Mouse (Mus musculus): ENCODE results near the gene Fmnl2. TPM values are rescaled to one million over a fixed set of nuclear protein-coding genes. Genes with fewer than 3 reads are reported as not detected.

The Fmnl2 gene
- polyA plus RNA-seq, 1 experiment from 2014 or later, result 10.2 TPM

GRCm38 (mm10) chr2:52927858-52928301, 70.2 kb downstream of the Fmnl2 start:
- no peaks in the 10 kb centered on the region for H3K27me3 ChIP-seq (replicated peaks)
- H3K4me3 ChIP-seq, result no peak overlapping the region
- H3K36me3 ChIP-seq (replicated peaks), result no peaks in the 10 kb centered on the region
- 35% methylated on average over 10 of the region's 10 CpGs for WGBS
- no peak overlapping the region for H3K4me2 ChIP-seq
- peak; percentile 31; the same call in 1 of the 2 replicates for ATAC-seq (replicated peaks)
- H3K9ac ChIP-seq, result no peak overlapping the region
- H3K9me3 ChIP-seq, result no peaks in the 10 kb centered on the region
- H3K27ac ChIP-seq, result peak overlapping the region; percentile 43; the same call in 1 of the 2 replicates
- peaks cover 18% of the 10 kb centered on the region for H3K4me1 ChIP-seq

DNA sequence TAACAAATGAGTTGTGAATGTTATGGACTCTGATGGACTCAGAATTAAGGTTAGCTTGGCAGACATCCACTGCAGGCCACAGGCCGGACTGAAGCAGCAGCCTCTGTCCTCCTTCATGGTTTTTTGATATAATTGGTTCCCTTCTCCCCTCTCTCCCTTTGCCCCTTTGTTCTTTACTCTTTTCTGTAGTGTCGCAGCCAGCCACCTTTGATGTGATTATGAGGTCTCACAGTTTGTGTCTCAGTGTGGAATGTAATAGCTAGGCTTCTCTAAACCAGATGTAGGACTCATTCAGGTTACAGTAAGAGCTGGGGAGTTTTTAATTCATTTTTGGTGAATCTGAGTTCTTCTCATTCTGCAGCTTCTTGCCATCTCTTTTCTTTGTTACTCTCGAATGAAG, 70.7 kb downstream of the Fmnl2 start:
- 0 out of 2 replicates have a peak, but pooled peaks have one; percentile 12 for ATAC-seq (replicated peaks)
- Histone ChIP-seq H3K27ac (peak overlapping the region; percentile 43; the same call in 1 of the 2 replicates), H3K4me1 (peaks cover 18% of the 10 kb centered on the region), H3K9ac (no peak overlapping the region), H3K36me3 (replicated peaks) (no peaks in the 10 kb centered on the region), H3K27me3 (replicated peaks) (no peaks in the 10 kb centered on the region), H3K4me2 (no peak overlapping the region), H3K9me3 (no peaks in the 10 kb centered on the region), H3K4me3 (no peak overlapping the region)
- 33% methylated on average over 3 of the region's 3 CpGs for WGBS

DNA sequence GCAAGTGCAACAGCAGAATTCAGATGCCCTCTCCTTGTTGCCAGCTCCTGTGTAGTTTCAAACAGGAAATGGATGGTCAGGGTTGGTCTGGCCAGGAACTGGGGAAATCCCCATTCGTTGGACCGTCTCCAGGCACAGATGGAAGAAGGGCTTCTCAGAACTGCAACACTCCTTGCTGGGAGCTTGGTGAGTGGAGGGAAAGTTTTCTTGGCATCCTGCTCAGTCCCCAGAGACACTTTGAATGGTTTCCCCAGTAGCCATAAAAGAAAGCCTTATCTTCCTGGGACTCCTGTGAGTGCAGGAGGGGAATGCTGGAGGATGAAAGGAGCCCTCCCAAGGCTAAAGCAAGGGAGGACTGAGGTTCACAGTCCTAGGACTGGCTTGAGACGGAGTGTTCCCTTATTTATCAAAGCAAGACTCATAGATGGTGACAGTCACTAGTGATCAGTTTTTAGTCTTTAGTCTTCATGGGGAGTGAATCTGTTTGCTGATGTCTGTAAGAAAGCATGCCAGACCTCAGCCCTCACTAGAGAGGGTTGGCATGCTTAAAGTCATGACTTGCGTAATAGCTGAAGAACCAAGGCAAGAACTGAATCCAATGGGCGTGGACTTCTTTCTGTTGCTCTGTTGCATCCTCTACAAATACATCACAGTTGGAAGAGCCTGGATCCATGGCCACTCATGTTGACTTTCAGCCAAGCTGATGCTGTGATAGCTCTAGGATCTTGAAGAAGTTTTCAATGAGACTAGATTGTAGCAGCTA, 72.6 kb downstream of the Fmnl2 start:
- Histone ChIP-seq H3K27ac (no peak overlapping the region), H3K4me3 (no peak overlapping the region), H3K36me3 (replicated peaks) (no peaks in the 10 kb centered on the region), H3K4me1 (peaks cover 18% of the 10 kb centered on the region), H3K9ac (no peak overlapping the region), H3K9me3 (no peaks in the 10 kb centered on the region), H3K4me2 (no peak overlapping the region), H3K27me3 (replicated peaks) (no peaks in the 10 kb centered on the region)
- 0 out of 2 replicates have a peak, but pooled peaks have one; percentile 40 for ATAC-seq (replicated peaks)
- 86% methylated on average over 5 of the region's 5 CpGs for WGBS

- Histone ChIP-seq H3K4me3 (no peak overlapping the region), H3K27ac (no peak overlapping the region), H3K4me1 (peaks cover 18% of the 10 kb centered on the region), H3K27me3 (replicated peaks) (no peaks in the 10 kb centered on the region), H3K36me3 (replicated peaks) (no peaks in the 10 kb centered on the region), H3K9me3 (no peaks in the 10 kb centered on the region), H3K4me2 (no peak overlapping the region), H3K9ac (no peak overlapping the region)
- no peak for ATAC-seq (replicated peaks)
- WGBS, result 92% methylated on average over 2 of the region's 2 CpGs
Observed at GRCm38 (mm10) chr2:52931315-52931714, 73.7 kb downstream of the Fmnl2 start.

- no peak overlapping the region for H3K9ac ChIP-seq
- H3K4me3 ChIP-seq, result no peak overlapping the region
- H3K4me1 ChIP-seq, result no peaks in the 10 kb centered on the region
- no peaks in the 10 kb centered on the region for H3K9me3 ChIP-seq
- H3K36me3 ChIP-seq (replicated peaks), result no peaks in the 10 kb centered on the region
- no peak for ATAC-seq (replicated peaks)
- no peak overlapping the region for H3K27ac ChIP-seq
- H3K4me2 ChIP-seq, result no peak overlapping the region
- 90% methylated on average over 6 of the region's 6 CpGs for WGBS
- H3K27me3 ChIP-seq (replicated peaks), result no peaks in the 10 kb centered on the region
Observed at GRCm38 (mm10) chr2:52935906-52936305, 78.2 kb downstream of the Fmnl2 start.

GRCm38 (mm10) chr2:52938351-52939074, 80.9 kb downstream of the Fmnl2 start:
- Histone ChIP-seq H3K4me1 (no peaks in the 10 kb centered on the region), H3K36me3 (replicated peaks) (no peaks in the 10 kb centered on the region), H3K4me2 (no peak overlapping the region), H3K4me3 (no peak overlapping the region), H3K27ac (no peak overlapping the region), H3K27me3 (replicated peaks) (no peaks in the 10 kb centered on the region), H3K9ac (no peak overlapping the region), H3K9me3 (no peaks in the 10 kb centered on the region)
- no peak for ATAC-seq (replicated peaks)
- 61% methylated on average over 6 of the region's 6 CpGs for WGBS

GRCm38 (mm10) chr2:52943644-52944423, 86.2 kb downstream of the Fmnl2 start:
- no peak overlapping the region for H3K27ac ChIP-seq
- peaks cover 23% of the 10 kb centered on the region for H3K4me1 ChIP-seq
- no peak overlapping the region for H3K9ac ChIP-seq
- H3K27me3 ChIP-seq (replicated peaks), result no peaks in the 10 kb centered on the region
- WGBS, result 71% methylated on average over 9 of the region's 9 CpGs
- no peak overlapping the region for H3K4me2 ChIP-seq
- H3K36me3 ChIP-seq (replicated peaks), result no peaks in the 10 kb centered on the region
- ATAC-seq (replicated peaks), result no peak
- H3K9me3 ChIP-seq, result no peaks in the 10 kb centered on the region
- H3K4me3 ChIP-seq, result no peak overlapping the region

DNA sequence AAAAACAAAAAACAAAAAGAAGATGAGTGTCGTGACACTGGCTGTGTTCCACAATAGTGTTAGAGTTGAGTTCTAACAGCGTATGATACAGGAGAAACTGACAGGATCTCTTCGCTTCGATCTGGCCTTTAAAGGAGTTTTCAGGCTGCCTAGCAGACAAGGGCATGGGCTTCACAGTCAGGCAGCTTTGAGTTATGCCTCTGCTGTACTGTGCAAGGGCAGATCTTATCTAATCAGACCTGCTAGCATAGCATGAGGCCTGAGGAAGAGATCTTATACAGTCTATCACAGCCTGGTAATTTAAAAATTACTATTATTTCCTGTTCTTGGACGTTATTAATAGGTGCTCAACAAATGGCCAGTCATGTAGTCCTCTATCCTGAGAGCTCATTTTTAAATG, 86.9 kb downstream of the Fmnl2 start:
- H3K4me1 ChIP-seq, result peaks cover 23% of the 10 kb centered on the region
- H3K27me3 ChIP-seq (replicated peaks), result no peaks in the 10 kb centered on the region
- no peak overlapping the region for H3K4me3 ChIP-seq
- H3K4me2 ChIP-seq, result no peak overlapping the region
- no peaks in the 10 kb centered on the region for H3K9me3 ChIP-seq
- H3K36me3 ChIP-seq (replicated peaks), result no peaks in the 10 kb centered on the region
- no peak overlapping the region for H3K9ac ChIP-seq
- no peak for ATAC-seq (replicated peaks)
- 84% methylated on average over 5 of the region's 5 CpGs for WGBS
- no peak overlapping the region for H3K27ac ChIP-seq

- H3K27ac ChIP-seq, result peak overlapping the region; percentile 57
- WGBS, result 40% methylated on average over 2 of the region's 2 CpGs
- no peaks in the 10 kb centered on the region for H3K27me3 ChIP-seq (replicated peaks)
- no peak overlapping the region for H3K9ac ChIP-seq
- H3K4me1 ChIP-seq, result peaks cover 25% of the 10 kb centered on the region
- ATAC-seq (replicated peaks), result peak; percentile 51; the same call in 1 of the 2 replicates
- no peak overlapping the region for H3K4me3 ChIP-seq
- H3K4me2 ChIP-seq, result no peak overlapping the region
- H3K9me3 ChIP-seq, result no peaks in the 10 kb centered on the region
- H3K36me3 ChIP-seq (replicated peaks), result no peaks in the 10 kb centered on the region
Observed at GRCm38 (mm10) chr2:52946074-52946473, 88.4 kb downstream of the Fmnl2 start.

GRCm38 (mm10) chr2:52946524-52947186, 89.0 kb downstream of the Fmnl2 start:
- WGBS, result 25% methylated on average over 11 of the region's 11 CpGs
- ATAC-seq (replicated peaks), result peak; percentile 70
- peak overlapping the region; percentile 57 for H3K27ac ChIP-seq

DNA sequence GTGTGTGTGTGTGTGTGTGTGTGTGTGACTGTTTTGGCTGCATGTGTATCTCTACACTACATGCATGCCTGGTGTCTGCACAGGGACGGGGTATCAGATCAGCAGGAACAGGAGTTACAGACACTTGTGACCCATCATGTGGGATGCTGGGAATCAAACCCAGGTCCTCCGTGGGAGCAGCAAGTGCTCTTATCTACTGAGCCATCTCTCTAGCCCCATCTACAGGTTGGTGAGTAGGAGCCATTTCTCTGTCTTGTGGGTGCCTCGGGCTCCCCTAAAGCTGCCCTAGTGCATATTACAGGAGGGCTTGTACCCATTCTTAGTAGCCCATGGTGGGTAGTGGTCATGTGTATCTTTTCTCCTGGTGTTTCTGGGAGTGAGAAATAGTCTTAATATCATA, 90.7 kb downstream of the Fmnl2 start:
- 98% methylated on average over 3 of the region's 3 CpGs for WGBS

More at GRCm38 (mm10) chr2:52946524-52947186, 89.0 kb downstream of the Fmnl2 start:
- Histone ChIP-seq H3K27me3 (replicated peaks) (no peaks in the 10 kb centered on the region), H3K9ac (no peak overlapping the region), H3K9me3 (no peaks in the 10 kb centered on the region), H3K4me1 (peaks cover 25% of the 10 kb centered on the region), H3K36me3 (replicated peaks) (no peaks in the 10 kb centered on the region), H3K4me2 (no peak overlapping the region), H3K4me3 (no peak overlapping the region)

More for the DNA sequence above, 90.7 kb downstream of the Fmnl2 start:
- Histone ChIP-seq H3K4me3 (no peak overlapping the region), H3K27me3 (replicated peaks) (no peaks in the 10 kb centered on the region), H3K27ac (no peak overlapping the region), H3K9me3 (no peaks in the 10 kb centered on the region), H3K36me3 (replicated peaks) (no peaks in the 10 kb centered on the region), H3K9ac (no peak overlapping the region), H3K4me1 (peaks cover 25% of the 10 kb centered on the region), H3K4me2 (no peak overlapping the region)
- no peak for ATAC-seq (replicated peaks)

Measured in midbrain, embryonic 15.5 days (tissue).